Mouse (Mus musculus) hematopoietic stem cell, adult 5-6 weeks (primary cell): ENCODE measurements at regions not wholly inside any gene's neighbourhood (a gene's known extent, or its start where the extent isn't known, plus 50 kb on each side); places are given as distances from the start of the nearest gene placed in this dataset.
A peak's percentile ranks its signal among the peaks of the same experiment; 100 is the strongest.

Source experiments
- ATAC-seq, 2 experiments: fragments of 125-278 bp in 1 of 2; replicated peaks in 1 of 2; 2 replicates each; pipeline ENCODE4 v1.8.0; 2016 to 2017; ENCODE audit warnings: inconsistent platforms in 2 of 2, mild to moderate bottlenecking in 2 of 2, moderate number of reproducible peaks in 2 of 2, low read depth in 1 of 2, moderate TSS enrichment in 1 of 2; ENCODE audit not compliant: low FRiP score in 2 of 2, poor library complexity in 2 of 2, severe bottlenecking in 2 of 2, insufficient read depth in 1 of 2, low TSS enrichment in 1 of 2

- ATAC-seq, result no peak
Observed at GRCm38 (mm10) chr2:78972288-78973117, 104.6 kb downstream of the Ube2e3 start.

GRCm38 (mm10) chr2:78973811-78974210 is 105.9 kb downstream of the Ube2e3 start:
- ATAC-seq, result no peak

DNA sequence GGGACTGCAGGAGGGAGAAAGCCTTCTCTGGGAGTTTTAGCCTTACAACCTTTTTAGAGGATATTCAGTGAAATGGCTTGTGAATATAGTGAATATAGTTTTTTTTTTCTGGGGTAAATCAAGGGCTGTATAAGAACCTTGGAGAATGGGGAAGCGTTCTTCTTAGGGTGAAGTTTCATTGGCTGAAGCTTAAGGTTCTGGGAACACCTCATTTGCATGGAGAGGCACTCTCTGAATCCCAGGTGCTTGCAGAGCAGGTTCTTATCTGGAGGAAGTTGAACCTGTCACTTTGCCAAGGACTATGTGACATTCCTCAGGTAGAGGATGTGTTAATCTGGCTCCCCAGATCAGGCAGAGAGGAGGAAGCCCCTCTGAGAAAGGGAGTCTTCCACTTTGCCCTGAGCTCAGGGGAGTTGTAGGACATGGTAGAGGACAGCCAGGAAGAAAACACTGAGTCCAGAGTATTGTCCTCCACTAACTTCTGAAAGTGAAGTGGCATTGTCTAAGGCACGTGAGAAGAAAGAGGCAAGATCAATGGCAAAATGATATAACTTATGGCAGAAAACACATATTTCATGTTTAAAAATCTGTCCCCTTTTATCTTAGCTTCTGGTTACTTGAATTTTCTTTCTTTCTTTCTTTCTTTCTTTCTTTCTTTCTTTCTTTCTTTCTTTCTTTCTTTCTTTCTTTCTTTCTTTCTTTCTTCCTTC is 106.9 kb downstream of the Ube2e3 start:
- ATAC-seq, result no peak

- ATAC-seq, result no peak
Observed at GRCm38 (mm10) chr2:78975393-78975774, 107.5 kb downstream of the Ube2e3 start.

- ATAC-seq, result no peak
Observed at GRCm38 (mm10) chr2:78976084-78976483, 108.2 kb downstream of the Ube2e3 start.

GRCm38 (mm10) chr2:78977632-78978397 is 109.9 kb downstream of the Ube2e3 start:
- peak; percentile 42 to 48; a peak in 3 of 4 replicates for ATAC-seq

GRCm38 (mm10) chr2:78980019-78980418 is 112.1 kb downstream of the Ube2e3 start:
- no peak for ATAC-seq

DNA sequence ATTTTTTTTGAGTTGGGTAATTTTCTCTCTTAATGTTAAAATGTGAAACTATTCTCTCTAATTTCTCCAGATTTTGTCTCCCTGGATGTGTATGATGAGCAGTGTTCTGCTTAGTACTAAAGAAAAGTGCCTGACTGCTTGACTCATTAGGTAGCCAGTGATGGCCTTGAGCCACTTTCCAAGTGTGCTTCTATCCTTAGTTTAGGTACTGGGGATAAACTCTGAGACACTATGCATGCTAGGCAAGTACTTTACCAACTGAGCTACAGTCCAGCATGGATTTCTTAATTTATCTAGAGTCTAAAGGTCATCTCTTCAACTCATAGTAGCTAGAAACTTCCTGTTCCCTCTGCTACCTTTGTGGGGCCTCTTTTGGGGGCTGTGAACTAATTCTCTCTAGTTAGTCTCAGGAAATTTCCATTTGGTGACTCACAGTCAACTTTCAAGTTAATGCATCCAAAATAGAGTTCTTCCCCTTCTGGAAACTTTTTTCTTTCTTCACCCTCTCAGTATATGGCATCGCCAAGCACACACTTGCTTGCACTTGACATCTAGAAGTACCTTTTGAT is 112.8 kb downstream of the Ube2e3 start:
- 0 out of 4 replicates have a peak, but pooled peaks of 1 of the 2 experiments have one; percentile 22 for ATAC-seq

DNA sequence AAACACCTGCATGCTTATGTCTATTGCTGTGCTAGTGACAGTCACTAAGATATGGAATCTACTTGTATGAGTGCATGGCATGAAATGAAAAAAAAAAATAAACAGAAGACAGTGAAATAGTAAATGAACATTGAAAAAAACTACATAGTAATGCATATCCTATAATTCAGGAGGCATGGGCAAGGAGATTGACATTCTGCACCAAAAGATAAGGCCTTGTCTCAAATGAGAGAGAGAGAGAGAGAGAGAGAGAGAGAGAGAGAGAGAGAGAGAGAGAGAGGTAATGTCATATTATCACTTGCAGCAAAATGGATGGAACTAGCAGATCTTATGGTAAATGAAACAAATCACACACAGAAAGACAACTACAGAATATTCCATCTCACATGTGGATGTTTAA is 115.4 kb downstream of the Ube2e3 start:
- ATAC-seq, result no peak

- no peak for ATAC-seq
Observed at GRCm38 (mm10) chr2:78983944-78984498, 116.1 kb downstream of the Ube2e3 start.

DNA sequence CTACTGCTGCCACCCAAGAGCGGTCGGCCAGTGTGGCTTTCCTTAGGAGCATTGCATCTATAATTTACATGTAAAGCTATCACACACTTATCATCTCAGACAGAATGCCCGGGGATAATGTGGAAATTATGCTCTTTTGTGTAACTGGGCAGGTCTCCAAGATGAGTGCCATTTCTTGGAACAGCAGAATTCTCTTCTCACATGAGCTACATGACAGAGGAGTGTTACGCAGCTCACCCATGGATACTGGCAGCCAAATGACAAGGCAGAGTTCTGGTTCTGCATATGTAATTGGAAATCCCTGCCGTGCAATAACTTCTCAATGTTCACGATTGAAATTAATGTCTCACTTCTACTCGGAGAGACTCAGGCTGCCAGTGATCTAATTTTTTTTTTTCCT is 119.1 kb downstream of the Ube2e3 start:
- ATAC-seq, result no peak

DNA sequence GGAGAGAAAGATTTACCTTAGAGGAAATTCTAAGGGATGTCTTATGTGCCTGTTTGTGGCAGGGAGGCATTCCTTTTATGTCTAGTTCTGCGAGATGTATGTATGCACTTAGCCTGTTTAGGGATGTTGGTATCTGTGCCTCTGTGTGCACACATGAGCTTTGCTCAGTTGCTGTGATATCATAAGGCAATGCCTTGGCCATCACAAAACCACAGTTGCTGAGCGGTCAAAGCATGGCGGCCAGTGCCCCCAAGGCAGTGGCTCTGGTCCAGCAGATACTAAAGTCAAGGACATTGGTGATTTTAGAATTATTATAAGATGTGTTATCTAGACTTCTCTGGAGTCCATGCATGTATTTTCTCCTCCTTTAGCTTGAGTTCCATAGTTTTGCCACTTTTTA is 119.5 kb downstream of the Ube2e3 start:
- no peak for ATAC-seq

DNA sequence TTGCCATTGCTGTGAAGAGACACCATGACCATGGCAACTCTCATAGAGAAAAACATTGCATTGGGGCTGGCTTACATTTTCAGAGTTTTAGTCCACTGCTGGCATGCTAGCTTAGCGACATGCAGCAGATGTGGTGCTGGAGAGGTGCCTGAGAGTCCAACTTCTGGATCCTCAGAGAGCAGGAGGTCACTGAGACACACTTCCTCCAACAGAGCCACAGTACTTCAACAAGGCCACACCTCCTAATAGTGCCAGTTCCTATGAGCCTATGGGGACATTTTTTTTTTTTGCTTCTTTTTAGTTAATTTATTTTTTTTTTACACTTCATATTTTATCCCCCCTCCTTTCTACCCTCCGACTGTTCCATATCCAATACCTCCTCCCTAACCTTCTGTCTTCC is 120.3 kb downstream of the Ube2e3 start:
- ATAC-seq, result no peak

- ATAC-seq, result peak; percentile 49 to 51; a peak in 2 of 4 replicates
Observed at GRCm38 (mm10) chr2:78994800-78995555, 127.1 kb downstream of the Ube2e3 start.

- no peak for ATAC-seq
Observed at GRCm38 (mm10) chr2:78998637-78999036, 130.7 kb downstream of the Ube2e3 start.

GRCm38 (mm10) chr2:78999410-78999809 is 131.5 kb downstream of the Ube2e3 start:
- ATAC-seq, result no peak

- ATAC-seq, result no peak
Observed at GRCm38 (mm10) chr2:79004862-79005261, 136.9 kb downstream of the Ube2e3 start.
